Mouse (Mus musculus) layer of hippocampus, postnatal 10 days (tissue): ENCODE results near the gene Gm6401. TPM values are rescaled to one million over a fixed set of nuclear protein-coding genes. Genes with fewer than 3 reads are reported as not detected.
"Not testable (repeated sequence)": the region's sequence is repeated elsewhere in the genome, so short reads cannot be mapped to it uniquely, and the experiment has no call there.

ENCODE experiments used
- DNase-seq, 2 experiments: peaks; one replicate each; pipeline ENCODE4 v3.0.0; 2021; ENCODE audit warnings: low spot score in 2 of 2
- long read RNA-seq: library from polyadenylated mRNA; stranded (forward); transcript quantifications from one replicate; pipeline ENCODE4 v2.0.0, GENCODE M21; 2023
- total RNA-seq, 2 experiments: library from RNA; stranded (reverse); gene quantifications; 2 replicates each; pipeline ENCODE4 v1.2.3; 2021

The Gm6401 gene
- total RNA-seq: not detected
- long read RNA-seq: 0 reads

GRCm38 (mm10) chr14:41967827-41968226 lies at the start of gene Gm6401:
Gene Gm6401 (minus strand): TSS chr14:41967927.
- not testable (repeated sequence) for DNase-seq

DNA sequence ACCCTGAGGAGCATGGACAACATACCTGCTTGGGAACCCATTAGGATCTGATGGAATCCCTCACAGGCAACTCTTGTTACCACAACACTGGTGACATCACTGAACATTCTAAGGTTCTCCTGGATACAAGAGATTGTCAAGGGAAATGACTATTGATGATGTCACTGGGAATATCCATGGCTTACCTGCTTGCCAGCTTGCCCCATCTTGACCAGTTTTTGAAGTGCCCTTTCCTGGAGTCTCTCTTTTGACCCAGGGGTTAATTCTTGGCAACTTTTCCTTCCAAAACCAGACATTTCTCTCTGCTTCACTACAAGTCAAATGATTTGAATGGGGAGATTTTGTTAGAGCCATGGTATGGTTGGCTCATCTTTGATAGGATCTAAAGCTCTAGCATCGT lies 15.5 kb upstream of the Gm6401 start, which contains the start of gene Gm3543:
Gene Gm3543, minus strand, starts transcription at position 101 of the 400 bp plus-strand sequence.
- DNase-seq: not testable (repeated sequence)

DNA sequence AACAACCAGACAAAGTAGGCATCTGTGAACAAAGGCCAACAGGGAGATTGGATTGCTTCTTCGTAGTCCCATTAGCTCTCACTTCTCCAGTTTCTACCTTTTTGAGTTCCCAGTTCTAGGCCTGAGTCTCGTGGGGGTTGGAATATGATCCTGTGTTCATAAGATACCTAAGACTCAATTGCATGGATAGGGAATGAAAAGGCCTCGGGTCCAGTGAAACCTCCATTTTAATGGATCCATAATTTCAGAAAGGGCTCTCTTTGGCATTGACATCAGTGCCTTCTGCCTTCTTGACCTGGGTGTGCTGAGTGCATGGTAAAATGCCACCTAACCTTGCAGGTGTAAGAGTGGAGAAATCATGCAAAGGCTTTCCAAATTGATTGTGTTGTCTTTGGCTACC lies 869 bp upstream of the Gm6401 start:
- not testable (repeated sequence) for DNase-seq

- DNase-seq: not testable (repeated sequence)
These were observed 3.6 kb downstream of the Gm6401 start for GRCm38 (mm10) chr14:41964095-41964494.

DNA sequence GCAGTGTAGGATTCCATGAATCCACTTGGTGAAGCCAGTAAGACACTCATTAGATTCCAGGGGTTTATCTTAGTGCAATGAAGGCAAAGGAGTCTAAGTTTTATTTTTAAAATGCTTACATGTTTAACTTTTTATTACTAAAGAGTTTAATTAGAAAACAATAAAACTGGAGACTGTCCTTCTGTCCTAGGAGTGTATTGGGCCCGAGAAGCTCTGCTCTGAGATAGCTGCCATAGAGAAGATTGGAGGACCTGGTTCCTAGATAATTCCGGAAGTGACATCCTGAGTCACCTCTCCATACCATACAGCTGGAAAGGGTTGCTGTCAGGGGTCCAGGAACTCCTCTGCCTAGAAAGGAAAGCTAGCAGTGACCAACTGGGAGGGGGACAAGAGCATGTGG lies 24.0 kb downstream of the Gm6401 start, which contains the start of gene 1700024B05Rik:
Gene 1700024B05Rik, plus strand, starts transcription at position 301 of the 400 bp plus-strand sequence.
- not testable (repeated sequence) for DNase-seq

GRCm38 (mm10) chr14:41924649-41925048 lies 43.1 kb downstream of the Gm6401 start, which contains the start of gene 1700049E17Rik1:
Gene 1700049E17Rik1 (plus strand): TSS chr14:41924949.
- DNase-seq: not testable (repeated sequence)

Other genes starting within 250 kb of the Gm6401 start
- gene Gm7929, start 217.3 kb downstream of the Gm6401 start, total RNA-seq: not detected
- not detected for gene Gm47189, start 195.5 kb downstream of the Gm6401 start, total RNA-seq
- gene Gm7980, start 60.6 kb downstream of the Gm6401 start, total RNA-seq: not detected
- not detected for gene 1700049E17Rik1, start 43.0 kb downstream of the Gm6401 start, total RNA-seq
- not detected for gene 1700024B05Rik, start 23.9 kb downstream of the Gm6401 start, total RNA-seq
- under 1 TPM in 1 of 2 experiments, not detected in 1; 0.85 TPM for gene Gm3543, start 15.4 kb upstream of the Gm6401 start, total RNA-seq
- not detected for gene Gm7951, start 149.4 kb upstream of the Gm6401 start, total RNA-seq
- gene Gm17027, start 194.7 kb upstream of the Gm6401 start, total RNA-seq: not detected
- gene Gm3573, start 222.9 kb upstream of the Gm6401 start, total RNA-seq: 1 to 10 TPM; 2.5 to 3.3 TPM